Mouse (Mus musculus): ENCODE measurements around the gene Usp5. TPM values are rescaled to one million over a fixed set of nuclear protein-coding genes. Genes with fewer than 3 reads are reported as not detected.
A peak's percentile ranks its signal among the peaks of the same experiment; 100 is the strongest.

Usp5 gene
- total RNA-seq, 1 experiment, result 150 TPM

DNA sequence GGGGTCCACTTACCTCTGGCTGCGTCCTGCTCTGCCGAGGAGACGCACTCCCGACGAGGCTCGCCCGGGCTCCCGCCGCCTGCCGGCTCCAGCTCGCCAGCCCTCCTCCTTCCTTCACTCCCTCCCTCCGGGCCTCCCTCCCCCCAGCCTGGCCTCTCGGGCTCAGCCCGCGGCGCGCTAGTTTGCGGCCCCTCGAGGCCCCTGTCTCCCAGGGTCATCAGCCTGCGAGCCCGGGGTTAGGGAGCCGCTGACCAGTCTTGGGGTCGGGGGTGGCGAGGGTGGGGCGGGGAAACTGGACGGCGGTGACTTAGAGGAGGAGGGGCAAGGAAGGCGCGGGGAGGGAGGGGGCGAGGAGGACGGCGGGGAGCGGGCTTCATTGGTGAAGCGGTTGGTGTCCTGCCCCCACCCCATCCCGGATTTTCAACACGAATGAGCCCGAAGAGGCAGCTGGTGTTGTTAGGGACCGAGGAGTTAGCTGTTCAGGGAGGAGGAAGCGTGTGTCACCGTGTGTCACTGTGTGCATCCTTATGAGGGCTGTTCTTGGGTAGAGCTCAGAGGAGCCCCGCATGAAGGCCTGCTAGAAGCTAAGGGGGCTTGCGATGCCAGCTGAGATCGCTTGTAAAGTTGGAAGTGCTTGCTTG, 34.5 kb upstream of the Usp5 start, which contains the start of gene Gpr162:
Gene Gpr162 (minus strand): TSS at position 326 of the 641 bp plus-strand sequence.
- peaks cover 4 to 29% of the 10 kb centered on the region in 2 experiments; a peak in 2 of 4 replicates for H3K4me1 ChIP-seq (ENCODE audit: control insufficient read depth in 2 of 2, insufficient read depth in 2 of 2, low read length in 2 of 2, poor library complexity in 1 of 2)
- in situ Hi-C loops (cut with MboI; ENCODE audit: low sequenced_read_pairs in 2 of 2, unreplicated experiment in 2 of 2), result no loop called here
- TF ChIP-seq ZNF384 (IDR thresholded peaks at IDR 0.05; ENCODE audit: low read depth, low read length) (no peak), HCFC1 (IDR thresholded peaks at IDR 0.05; ENCODE audit: borderline replicate concordance, insufficient read depth, low read length) (no peak)
- DNase-seq (ENCODE audit: low read depth, low spot score), result no peak
- H3K36me3 ChIP-seq (ENCODE audit: control insufficient read depth, insufficient read depth, low read length, poor library complexity, severe bottlenecking), result no peaks in the 10 kb centered on the region; the same call in 1 of the 2 replicates
- H3K4me3 ChIP-seq (ENCODE audit: insufficient read depth in 1 of 2, low read depth in 1 of 2, low read length in 2 of 2, poor library complexity in 1 of 2, severe bottlenecking in 1 of 2), result peak within 1 kb of the TSS; percentile 79 to 81
- H3K9me3 ChIP-seq (ENCODE audit: control insufficient read depth, insufficient read depth, low read depth, low read length), result no peaks in the 10 kb centered on the region
- no peak within 1 kb of the TSS for H3K27ac ChIP-seq (ENCODE audit: insufficient read depth, low read depth, low read length, poor library complexity, severe bottlenecking)
- peak within 1 kb of the TSS; percentile 71 for H3K9ac ChIP-seq (ENCODE audit: insufficient read depth, low read depth, low read length, poor library complexity, severe bottlenecking)

DNA sequence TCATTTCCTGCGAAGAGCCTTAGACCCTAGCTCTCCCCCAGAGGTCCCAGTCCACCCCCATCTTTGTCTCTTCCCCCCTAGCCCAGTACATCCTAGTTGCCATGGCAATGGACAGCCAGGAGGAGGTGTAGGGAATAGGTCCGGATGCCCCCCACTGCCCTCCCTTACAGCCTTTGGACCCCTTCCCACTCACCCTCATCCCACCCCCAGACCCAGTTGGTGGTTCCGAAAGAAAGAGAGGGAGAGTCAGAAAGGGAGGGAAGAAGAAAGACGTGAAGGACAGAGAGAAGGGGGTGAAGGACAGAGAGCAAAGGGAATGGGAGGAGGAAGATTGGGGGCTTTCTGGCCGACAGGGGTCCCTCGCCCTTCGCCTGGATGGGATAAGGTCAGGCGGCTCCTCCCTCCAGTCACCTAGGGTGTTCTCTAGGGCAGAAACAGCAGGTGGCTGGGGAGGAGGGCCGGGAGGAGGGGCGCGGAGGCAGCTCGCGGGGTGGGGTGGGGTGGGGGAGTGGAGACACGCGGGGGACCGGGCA, 33.9 kb upstream of the Usp5 start:
- Histone ChIP-seq H3K4me3 (ENCODE audit: insufficient read depth in 1 of 2, low read depth in 1 of 2, low read length in 2 of 2, poor library complexity in 1 of 2, severe bottlenecking in 1 of 2) (peak overlapping the region; percentile 79 to 81), H3K9me3 (ENCODE audit: control insufficient read depth, insufficient read depth, low read depth, low read length) (no peaks in the 10 kb centered on the region), H3K4me1 (ENCODE audit: control insufficient read depth in 2 of 2, insufficient read depth in 2 of 2, low read length in 2 of 2, poor library complexity in 1 of 2) (peaks cover 4 to 30% of the 10 kb centered on the region in 2 experiments; a peak in 3 of 4 replicates), H3K36me3 (ENCODE audit: control insufficient read depth, insufficient read depth, low read length, poor library complexity, severe bottlenecking) (no peaks in the 10 kb centered on the region; the same call in 1 of the 2 replicates), H3K27ac (ENCODE audit: insufficient read depth, low read depth, low read length, poor library complexity, severe bottlenecking) (no peak overlapping the region), H3K9ac (ENCODE audit: insufficient read depth, low read depth, low read length, poor library complexity, severe bottlenecking) (peak overlapping the region; percentile 71; the same call in 1 of the 2 replicates)
- DNase-seq (ENCODE audit: low read depth, low spot score), result no peak
- in situ Hi-C loops (cut with MboI; ENCODE audit: low sequenced_read_pairs in 2 of 2, unreplicated experiment in 2 of 2), result no loop called here
- TF ChIP-seq ZNF384 (IDR thresholded peaks at IDR 0.05; ENCODE audit: low read depth, low read length) (no peak), ZC3H11A (IDR thresholded peaks at IDR 0.05; ENCODE audit: borderline replicate concordance, low read depth, low read length) (no peak), HCFC1 (IDR thresholded peaks at IDR 0.05; ENCODE audit: borderline replicate concordance, insufficient read depth, low read length) (no peak), CHD2 (IDR thresholded peaks at IDR 0.05; ENCODE audit: low read depth, low read length) (no peak), MAFK (IDR thresholded peaks at IDR 0.05; ENCODE audit: insufficient read depth, low read depth, low read length) (no peak)

DNA sequence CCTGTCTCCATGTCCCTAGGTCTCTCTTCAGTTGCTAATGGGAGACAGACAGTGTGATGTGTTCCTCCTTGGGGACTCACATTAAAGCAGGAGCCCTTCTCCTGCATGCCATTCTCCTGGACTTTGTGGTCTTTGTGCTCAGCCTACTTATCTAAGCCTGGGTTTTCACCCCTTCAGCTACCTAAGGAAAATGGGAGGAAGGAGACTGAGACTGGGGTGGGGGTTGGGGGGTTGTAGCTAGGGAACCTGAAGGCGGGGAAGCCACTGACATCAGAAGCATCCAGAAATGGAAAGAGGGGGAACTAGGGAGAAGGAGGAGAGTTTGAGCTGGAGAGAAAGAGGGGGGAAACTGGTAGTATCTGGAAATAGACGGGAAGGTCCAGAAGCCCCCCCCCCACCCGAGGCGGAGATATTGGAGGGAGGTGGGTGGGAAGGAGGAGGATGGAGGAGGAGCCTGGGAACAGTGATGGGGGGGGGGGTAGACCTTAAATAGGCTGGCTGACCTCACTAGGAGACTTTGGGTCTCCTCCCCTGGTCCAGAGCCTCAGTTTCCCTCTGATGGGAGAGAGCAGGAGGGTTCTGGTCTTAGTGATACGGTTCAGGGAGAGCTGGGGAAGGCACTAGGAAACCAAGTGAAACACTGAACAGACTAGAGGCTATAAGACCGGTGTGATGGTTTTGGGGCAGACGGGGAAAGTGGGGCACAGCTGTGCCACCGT, 33.3 kb upstream of the Usp5 start:
- Histone ChIP-seq H3K27ac (ENCODE audit: insufficient read depth, low read depth, low read length, poor library complexity, severe bottlenecking) (no peak overlapping the region), H3K36me3 (ENCODE audit: control insufficient read depth, insufficient read depth, low read length, poor library complexity, severe bottlenecking) (no peaks in the 10 kb centered on the region; the same call in 1 of the 2 replicates), H3K9ac (ENCODE audit: insufficient read depth, low read depth, low read length, poor library complexity, severe bottlenecking) (no peak overlapping the region), H3K4me3 (ENCODE audit: insufficient read depth in 1 of 2, low read depth in 1 of 2, low read length in 2 of 2, poor library complexity in 1 of 2, severe bottlenecking in 1 of 2) (peak overlapping the region in 1 of 2 experiments; percentile 81; a peak in 1 of 4 replicates), H3K9me3 (ENCODE audit: control insufficient read depth, insufficient read depth, low read depth, low read length) (no peaks in the 10 kb centered on the region), H3K4me1 (ENCODE audit: control insufficient read depth in 2 of 2, insufficient read depth in 2 of 2, low read length in 2 of 2, poor library complexity in 1 of 2) (peaks cover 7 to 35% of the 10 kb centered on the region in 2 experiments; a peak in 3 of 4 replicates)
- in situ Hi-C loops (cut with MboI; ENCODE audit: low sequenced_read_pairs in 2 of 2, unreplicated experiment in 2 of 2), result no loop called here
- no peak for TF ChIP-seq HCFC1 (IDR thresholded peaks at IDR 0.05; ENCODE audit: borderline replicate concordance, insufficient read depth, low read length)
- TF ChIP-seq ZNF384 (IDR thresholded peaks at IDR 0.05; ENCODE audit: low read depth, low read length), result no peak
- no peak for TF ChIP-seq CHD2 (IDR thresholded peaks at IDR 0.05; ENCODE audit: low read depth, low read length)
- no peak for TF ChIP-seq MAFK (IDR thresholded peaks at IDR 0.05; ENCODE audit: insufficient read depth, low read depth, low read length)
- no peak for TF ChIP-seq ZC3H11A (IDR thresholded peaks at IDR 0.05; ENCODE audit: borderline replicate concordance, low read depth, low read length)
- DNase-seq (ENCODE audit: low read depth, low spot score), result no peak

GRCm38 (mm10) chr6:124861802-124862201, 32.5 kb upstream of the Usp5 start:
- no peaks in the 10 kb centered on the region for H3K9me3 ChIP-seq (ENCODE audit: control insufficient read depth, insufficient read depth, low read depth, low read length)
- DNase-seq (ENCODE audit: low read depth, low spot score), result no peak
- H3K9ac ChIP-seq (ENCODE audit: insufficient read depth, low read depth, low read length, poor library complexity, severe bottlenecking), result no peak overlapping the region
- no peak overlapping the region for H3K27ac ChIP-seq (ENCODE audit: insufficient read depth, low read depth, low read length, poor library complexity, severe bottlenecking)
- H3K36me3 ChIP-seq (ENCODE audit: control insufficient read depth, insufficient read depth, low read length, poor library complexity, severe bottlenecking), result no peaks in the 10 kb centered on the region; the same call in 1 of the 2 replicates
- in situ Hi-C loops (cut with MboI; ENCODE audit: low sequenced_read_pairs in 2 of 2, unreplicated experiment in 2 of 2), result no loop called here
- TF ChIP-seq ZC3H11A (IDR thresholded peaks at IDR 0.05; ENCODE audit: borderline replicate concordance, low read depth, low read length) (no peak), HCFC1 (IDR thresholded peaks at IDR 0.05; ENCODE audit: borderline replicate concordance, insufficient read depth, low read length) (no peak), MAFK (IDR thresholded peaks at IDR 0.05; ENCODE audit: insufficient read depth, low read depth, low read length) (no peak), CHD2 (IDR thresholded peaks at IDR 0.05; ENCODE audit: low read depth, low read length) (no peak), ZNF384 (IDR thresholded peaks at IDR 0.05; ENCODE audit: low read depth, low read length) (no peak)
- H3K4me1 ChIP-seq (ENCODE audit: control insufficient read depth in 2 of 2, insufficient read depth in 2 of 2, low read length in 2 of 2, poor library complexity in 1 of 2), result peaks cover 7 to 35% of the 10 kb centered on the region in 2 experiments
- H3K4me3 ChIP-seq (ENCODE audit: insufficient read depth in 1 of 2, low read depth in 1 of 2, low read length in 2 of 2, poor library complexity in 1 of 2, severe bottlenecking in 1 of 2), result no peak overlapping the region
